Mouse (Mus musculus) testis, adult 2 months (tissue): ENCODE results near the gene Lekr1. TPM values are rescaled to one million over a fixed set of nuclear protein-coding genes. Genes with fewer than 3 reads are reported as not detected.

Experiments
- H3K27ac ChIP-seq: fragments of 200-500 bp; 2 replicates; pipeline ENCODE4 v1.5.1; 2012; ENCODE audit warnings: low read depth, low read length; ENCODE audit not compliant: control insufficient read depth, insufficient read depth
- H3K27me3 ChIP-seq: fragments of 200-500 bp; 2 replicates; pipeline ENCODE4 v1.6.1; 2012; ENCODE audit warnings: mild to moderate bottlenecking, low read length, moderate library complexity; ENCODE audit not compliant: control insufficient read depth, insufficient read depth
- H3K36me3 ChIP-seq: fragments of 200-500 bp; 2 replicates; pipeline ENCODE4 v1.6.1; 2012; ENCODE audit warnings: mild to moderate bottlenecking, low read length; ENCODE audit not compliant: control insufficient read depth, insufficient read depth
- H3K4me1 ChIP-seq: fragments of 200-500 bp; 2 replicates; pipeline ENCODE4 v1.6.1; 2012; ENCODE audit warnings: low read length; ENCODE audit not compliant: control insufficient read depth, insufficient read depth
- H3K4me3 ChIP-seq: fragments of 200-500 bp; 2 replicates; pipeline ENCODE4 v1.5.1; 2012; ENCODE audit warnings: low read depth, mild to moderate bottlenecking, low read length, moderate library complexity, mixed read lengths; ENCODE audit not compliant: control insufficient read depth
- CTCF ChIP-seq: fragments of 200-500 bp; IDR thresholded peaks from 2 replicates; pipeline ENCODE4 v1.5.1; 2012; ENCODE audit warnings: low read depth, mild to moderate bottlenecking, inconsistent platforms, low read length, moderate library complexity; ENCODE audit not compliant: control insufficient read depth, insufficient read depth, insufficient replicate concordance
- POLR2A ChIP-seq: fragments of 200-500 bp; IDR thresholded peaks from 2 replicates; pipeline ENCODE4 v1.6.1; 2012; ENCODE audit warnings: low read depth, mild to moderate bottlenecking, inconsistent platforms, low read length, moderate library complexity; ENCODE audit not compliant: control insufficient read depth
- polyA plus RNA-seq: library from polyadenylated mRNA; depleted of rRNA; stranded (reverse); fragments of >200 nt; gene quantifications from 2 replicates; pipeline ENCODE4 v1.2.3, GENCODE M21; 2012

Gene Lekr1
- polyA plus RNA-seq, 1 experiment, result 8.0 TPM

DNA sequence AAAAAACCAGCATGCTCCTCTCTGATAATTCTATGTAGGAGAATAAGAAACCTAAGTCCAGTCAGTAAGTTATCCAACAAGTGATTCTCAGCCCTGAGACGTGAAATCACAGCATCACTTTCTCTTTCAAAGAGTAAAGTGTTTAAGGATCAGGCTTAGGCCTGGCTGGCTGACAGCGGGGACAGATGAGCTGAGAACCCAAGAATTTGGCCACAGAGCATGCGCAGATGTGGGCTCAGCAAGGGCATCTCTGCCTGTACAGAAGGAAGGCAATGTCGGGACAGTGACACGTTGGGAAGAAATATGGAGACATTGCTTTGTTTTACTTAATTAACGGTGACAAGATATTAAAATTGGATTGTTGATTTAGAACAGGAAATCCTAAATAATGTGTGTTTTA is 160.7 kb downstream of the Lekr1 start:
- no peak overlapping the region for H3K27ac ChIP-seq
- H3K36me3 ChIP-seq, result no peaks in the 10 kb centered on the region
- no peak for TF ChIP-seq CTCF
- no peak for TF ChIP-seq POLR2A
- H3K4me1 ChIP-seq, result peaks cover 3% of the 10 kb centered on the region; the same call in 1 of the 2 replicates
- no peak overlapping the region for H3K4me3 ChIP-seq
- H3K27me3 ChIP-seq, result no peaks in the 10 kb centered on the region

DNA sequence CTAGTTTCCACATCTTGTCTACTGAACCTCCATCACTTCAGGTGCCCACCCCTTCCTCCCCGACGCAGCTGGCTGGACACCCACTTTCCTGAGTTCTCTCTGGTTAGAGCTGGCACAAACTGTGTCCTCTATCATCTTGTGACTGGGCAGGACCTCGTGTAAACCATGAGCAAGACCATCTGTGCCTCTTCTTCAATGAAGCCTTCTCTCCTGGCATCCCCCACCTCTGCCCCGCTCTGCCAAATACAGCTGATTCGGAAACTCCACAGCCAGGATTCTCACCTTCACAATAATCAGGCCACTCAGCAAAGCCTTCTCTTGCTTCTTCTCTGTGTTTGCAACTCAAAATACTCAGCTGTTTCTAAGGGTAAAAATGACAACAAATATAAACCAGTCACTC is 161.4 kb downstream of the Lekr1 start:
- TF ChIP-seq POLR2A, result no peak
- no peak for TF ChIP-seq CTCF
- H3K27me3 ChIP-seq, result no peaks in the 10 kb centered on the region
- H3K4me1 ChIP-seq, result peaks cover 3% of the 10 kb centered on the region; the same call in 1 of the 2 replicates
- H3K36me3 ChIP-seq, result no peaks in the 10 kb centered on the region
- no peak overlapping the region for H3K27ac ChIP-seq
- H3K4me3 ChIP-seq, result no peak overlapping the region

DNA sequence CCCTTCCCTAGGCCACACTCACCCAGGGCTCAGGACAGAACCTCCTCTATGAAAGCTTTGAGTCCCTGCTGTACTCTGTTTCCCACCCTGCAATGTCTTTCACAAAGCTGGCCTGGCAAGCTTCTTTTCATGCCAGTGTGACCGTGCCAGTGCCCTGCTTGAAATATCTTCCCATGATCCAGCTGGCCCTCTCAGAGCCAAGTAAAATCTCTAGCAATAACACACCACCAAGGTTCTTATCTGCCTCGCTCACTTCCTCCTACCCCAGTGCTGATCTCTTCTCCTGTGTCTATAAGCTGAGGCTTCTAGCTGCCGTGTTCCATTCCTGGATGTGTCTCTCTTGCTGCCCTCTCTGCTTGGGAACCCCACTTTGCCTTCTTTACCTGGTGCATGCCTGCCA is 162.0 kb downstream of the Lekr1 start:
- no peak overlapping the region for H3K4me3 ChIP-seq
- no peaks in the 10 kb centered on the region for H3K36me3 ChIP-seq
- TF ChIP-seq CTCF, result no peak
- no peak for TF ChIP-seq POLR2A
- peaks cover 3% of the 10 kb centered on the region; the same call in 1 of the 2 replicates for H3K4me1 ChIP-seq
- H3K27me3 ChIP-seq, result no peaks in the 10 kb centered on the region
- no peak overlapping the region for H3K27ac ChIP-seq

DNA sequence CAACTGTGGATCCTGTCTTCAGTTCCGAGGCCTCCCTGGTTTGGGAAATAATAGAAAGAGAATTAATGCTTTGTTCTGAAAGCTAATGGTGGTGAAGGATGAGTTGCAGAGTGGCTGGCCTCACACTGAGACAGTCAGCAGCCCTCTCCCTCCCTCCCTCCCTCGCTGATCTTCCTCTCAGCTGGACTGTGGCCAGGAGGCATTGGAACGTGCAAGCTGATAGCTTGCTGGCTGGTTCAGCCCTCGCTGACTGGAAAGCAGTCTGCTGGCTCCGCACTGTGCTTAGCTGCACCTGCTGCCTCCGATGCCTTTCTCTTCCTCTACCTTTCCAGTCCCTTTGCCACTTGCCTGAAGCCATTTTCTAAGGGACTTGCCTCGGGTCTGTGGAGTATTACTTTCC is 163.2 kb downstream of the Lekr1 start:
- no peak for TF ChIP-seq CTCF
- no peak for TF ChIP-seq POLR2A
- peaks cover 3% of the 10 kb centered on the region; the same call in 1 of the 2 replicates for H3K4me1 ChIP-seq
- no peaks in the 10 kb centered on the region for H3K36me3 ChIP-seq
- no peak overlapping the region for H3K27ac ChIP-seq
- H3K27me3 ChIP-seq, result no peaks in the 10 kb centered on the region
- no peak overlapping the region for H3K4me3 ChIP-seq

DNA sequence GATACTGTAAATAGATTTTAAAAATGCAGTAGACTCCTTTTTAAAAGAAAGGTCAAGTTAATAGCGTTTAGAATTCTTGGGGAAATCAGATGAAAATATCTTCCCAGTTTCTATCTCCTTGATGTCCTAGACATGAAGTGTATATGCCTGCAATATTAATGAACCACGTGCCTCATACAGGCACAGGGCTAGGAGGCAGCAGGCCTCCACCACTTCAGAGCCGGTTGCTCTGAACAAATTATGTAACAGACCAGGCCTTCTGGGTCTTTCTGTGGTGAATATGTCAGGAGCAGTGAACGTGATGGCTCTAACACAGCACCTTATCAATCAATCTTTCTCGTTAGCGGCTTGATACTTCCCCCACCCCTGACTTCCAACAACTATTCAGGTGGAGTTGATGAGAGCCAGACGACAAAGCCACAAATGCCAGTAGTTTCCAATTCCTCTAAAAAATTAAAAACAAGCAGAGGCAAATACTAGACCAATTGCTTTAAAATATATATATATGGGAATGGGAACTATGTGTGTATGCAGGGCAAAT is 164.0 kb downstream of the Lekr1 start:
- H3K36me3 ChIP-seq, result no peaks in the 10 kb centered on the region
- H3K27ac ChIP-seq, result no peak overlapping the region
- TF ChIP-seq CTCF (no peak), POLR2A (no peak)
- peaks cover 3% of the 10 kb centered on the region; the same call in 1 of the 2 replicates for H3K4me1 ChIP-seq
- no peak overlapping the region for H3K4me3 ChIP-seq
- H3K27me3 ChIP-seq, result no peaks in the 10 kb centered on the region

DNA sequence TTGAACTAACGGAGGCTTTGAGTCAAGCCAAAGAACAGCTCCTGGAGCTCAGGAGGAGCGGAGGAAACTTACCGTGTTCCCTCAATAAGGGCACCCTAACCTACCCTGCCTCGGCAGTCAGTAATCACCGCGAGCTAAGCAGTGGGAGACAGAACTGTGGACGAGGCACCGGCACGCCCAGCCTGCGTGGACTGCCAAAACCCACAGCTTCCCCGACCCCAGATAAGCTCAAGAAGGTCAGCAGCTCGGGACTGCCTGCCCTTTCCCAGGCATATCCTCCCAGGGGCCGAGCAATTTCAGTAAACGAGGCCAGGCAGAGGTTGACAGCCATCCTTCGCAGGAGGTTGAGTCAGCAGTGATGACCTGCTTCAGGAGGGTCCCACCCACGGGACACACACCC is 164.8 kb downstream of the Lekr1 start:
- peak overlapping the region; percentile 4; the same call in 1 of the 2 replicates for H3K4me3 ChIP-seq
- H3K27ac ChIP-seq, result no peak overlapping the region

DNA sequence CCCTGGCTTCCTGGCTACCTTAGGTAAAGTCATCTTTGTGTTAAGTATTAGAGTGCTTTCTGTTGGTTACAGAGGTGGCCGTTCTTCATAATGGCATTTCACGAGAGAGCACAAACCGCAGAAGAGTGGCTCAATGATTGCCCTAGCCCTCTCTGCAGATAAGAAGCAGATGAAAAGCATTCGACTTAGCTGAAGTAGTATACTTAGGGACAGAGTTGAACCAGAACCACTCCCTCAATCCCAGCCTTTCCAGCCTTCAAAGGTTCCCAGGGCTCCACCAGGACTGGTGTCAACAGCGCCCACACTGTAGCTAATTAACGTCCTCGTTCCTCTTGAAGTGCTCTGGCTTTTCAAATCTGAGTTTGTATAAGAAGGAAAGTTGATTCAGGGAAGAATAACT is 166.4 kb downstream of the Lekr1 start:
- peaks cover 3% of the 10 kb centered on the region; the same call in 1 of the 2 replicates for H3K4me1 ChIP-seq
- H3K36me3 ChIP-seq, result no peaks in the 10 kb centered on the region
- TF ChIP-seq CTCF, result no peak
- no peak for TF ChIP-seq POLR2A
- no peaks in the 10 kb centered on the region for H3K27me3 ChIP-seq
- no peak overlapping the region for H3K27ac ChIP-seq
- H3K4me3 ChIP-seq, result no peak overlapping the region

More for the DNA sequence above, 164.8 kb downstream of the Lekr1 start:
- Histone ChIP-seq H3K27me3 (no peaks in the 10 kb centered on the region), H3K36me3 (no peaks in the 10 kb centered on the region), H3K4me1 (peaks cover 3% of the 10 kb centered on the region; the same call in 1 of the 2 replicates)
- TF ChIP-seq POLR2A (no peak), CTCF (no peak)

DNA sequence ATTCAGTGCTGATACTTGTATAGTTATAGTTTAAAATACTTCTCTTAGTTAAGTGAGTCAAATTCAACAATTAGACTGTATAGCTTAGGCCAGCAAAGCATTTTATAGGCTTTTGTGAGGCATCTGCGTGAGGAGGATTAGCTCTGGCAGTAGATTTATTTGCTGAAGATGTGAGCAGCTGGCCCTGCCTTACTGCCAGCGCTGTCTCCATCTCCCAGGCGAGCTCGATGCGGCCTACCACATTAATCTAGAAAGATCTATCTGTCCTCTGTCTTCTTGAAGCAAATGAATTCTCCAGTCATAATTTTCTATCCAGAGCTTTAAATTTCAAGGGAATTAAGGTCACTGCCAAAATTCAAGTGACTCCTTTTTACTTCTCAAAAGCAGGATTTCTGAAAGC is 170.4 kb downstream of the Lekr1 start:
- no peaks in the 10 kb centered on the region for H3K4me1 ChIP-seq
- no peak overlapping the region for H3K4me3 ChIP-seq
- no peaks in the 10 kb centered on the region for H3K27me3 ChIP-seq
- H3K27ac ChIP-seq, result no peak overlapping the region
- no peaks in the 10 kb centered on the region for H3K36me3 ChIP-seq
- TF ChIP-seq CTCF (no peak), POLR2A (no peak)
